Mouse (Mus musculus) layer of hippocampus, adult 2 months (tissue): Measurements from ENCODE around the gene Tmem181a. TPM values are rescaled to one million over a fixed set of nuclear protein-coding genes. Genes with fewer than 3 reads are reported as not detected.
A peak's percentile ranks its signal among the peaks of the same experiment; 100 is the strongest.
"Not testable (repeated sequence)": the region's sequence is repeated elsewhere in the genome, so short reads cannot be mapped to it uniquely, and the experiment has no call there.

Experiments
- DNase-seq, 2 experiments: peaks; one replicate each; pipeline ENCODE4 v3.0.0; 2022; ENCODE audit warnings: low spot score in 2 of 2
- H3K27ac ChIP-seq: fragments of 200-600 bp; 2 replicates; pipeline ENCODE4 v1.8.1; 2022
- H3K4me3 ChIP-seq: fragments of 200-600 bp; 2 replicates; pipeline ENCODE4 v1.8.1; 2022; ENCODE audit warnings: mild to moderate bottlenecking
- total RNA-seq, 2 experiments: library from RNA; stranded (reverse); gene quantifications; 2 replicates each; pipeline ENCODE4 v1.2.3; 2021

Tmem181a gene
- total RNA-seq, 2 experiments from 2014 or later = 51.4 to 52.3 TPM

DNA sequence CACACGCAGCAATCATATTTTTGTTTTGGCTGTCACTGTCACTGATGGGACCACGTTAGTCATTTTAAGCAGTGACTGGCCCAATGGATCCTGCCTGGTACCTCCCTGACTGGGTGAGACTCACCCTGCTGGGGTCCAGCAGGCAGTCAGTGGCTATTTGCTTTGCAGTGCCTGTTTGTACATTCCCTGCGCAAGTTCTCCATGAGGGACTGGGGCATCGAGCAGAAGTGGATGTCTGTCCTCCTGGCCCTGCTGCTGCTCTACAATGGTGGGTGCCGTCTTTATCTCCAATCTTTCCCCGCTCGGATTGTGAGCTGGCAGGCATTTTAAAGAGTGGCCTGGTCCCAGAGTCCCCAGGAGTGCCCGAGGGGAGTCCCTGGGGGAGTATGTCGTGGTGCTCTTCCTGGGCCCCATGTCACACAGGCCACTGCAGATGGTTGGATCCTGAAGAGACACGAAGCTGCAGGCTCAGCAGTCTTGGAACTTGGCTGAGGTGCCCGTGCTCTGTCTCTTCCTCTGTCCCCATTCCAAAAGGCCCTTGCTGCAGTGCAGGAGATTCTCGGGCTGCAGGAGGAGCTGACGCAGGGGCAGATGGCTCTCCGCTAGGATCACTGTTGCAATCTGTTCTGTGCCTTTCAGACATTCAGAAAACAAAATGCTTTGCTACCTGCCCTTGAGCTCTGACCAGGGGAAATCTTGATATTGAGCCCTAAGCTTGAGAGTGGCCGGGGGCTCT lies 40.6 kb downstream of the Tmem181a start:
- not testable (repeated sequence) for DNase-seq, H3K27ac ChIP-seq, H3K4me3 ChIP-seq

DNA sequence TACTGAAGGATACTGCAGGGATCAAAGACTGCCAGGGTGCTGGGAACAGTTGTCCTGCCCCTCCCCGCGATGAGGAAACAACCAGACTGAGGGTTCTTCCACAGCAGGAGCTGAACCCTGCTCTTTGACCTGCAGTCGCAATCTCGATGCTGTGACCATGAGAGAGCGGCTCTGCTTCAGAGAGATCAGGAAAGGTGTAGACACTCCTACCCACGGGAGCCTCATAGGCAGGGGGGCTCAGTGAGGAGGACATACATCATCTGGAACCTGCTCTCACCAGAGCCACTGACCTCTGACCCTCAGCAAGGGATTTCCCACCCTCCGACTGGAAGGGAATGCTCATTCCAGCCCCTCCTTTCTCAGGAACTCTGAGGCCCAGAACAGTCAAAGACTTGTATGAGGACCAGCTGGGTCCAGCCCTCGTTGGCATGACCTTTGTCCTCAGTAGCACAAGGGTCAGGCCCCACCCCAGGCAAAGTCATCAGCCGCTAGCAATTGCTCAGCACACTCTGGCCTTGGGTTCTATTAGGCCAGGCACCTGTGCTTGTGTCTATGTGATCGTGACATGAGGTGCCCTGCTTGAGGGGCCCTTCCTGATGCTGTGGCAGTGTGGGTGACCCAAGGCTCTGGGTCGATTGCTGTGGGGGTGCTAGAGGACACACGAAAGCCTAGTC lies 43.7 kb downstream of the Tmem181a start:
- H3K27ac ChIP-seq, DNase-seq, H3K4me3 ChIP-seq: not testable (repeated sequence)

DNA sequence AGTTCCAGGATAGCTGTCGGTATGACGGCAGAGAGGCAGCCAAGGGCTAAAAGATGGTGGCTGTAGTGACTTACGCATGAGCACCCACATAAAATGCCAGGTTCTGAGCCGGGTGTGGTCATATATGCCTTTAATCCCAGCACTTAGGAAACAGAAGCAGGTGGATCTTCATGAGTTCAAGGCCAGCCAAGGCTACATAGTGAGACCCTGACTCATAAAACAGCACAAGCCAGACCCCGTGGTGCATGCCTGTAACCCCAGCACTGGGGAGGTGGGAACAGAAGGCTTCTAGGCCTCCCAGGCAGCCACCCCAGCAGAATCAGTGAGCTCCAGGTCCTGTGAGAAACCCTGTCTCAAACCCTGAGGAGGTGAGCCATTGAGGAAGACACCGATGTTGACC lies 48.2 kb downstream of the Tmem181a start:
- H3K4me3 ChIP-seq = not testable (repeated sequence)

GRCm38 (mm10) chr17:6305656-6306270 lies 49.1 kb downstream of the Tmem181a start:
- not testable (repeated sequence) for H3K27ac ChIP-seq, DNase-seq, H3K4me3 ChIP-seq

More for the DNA sequence above, 48.2 kb downstream of the Tmem181a start:
- H3K27ac ChIP-seq, DNase-seq: not testable (repeated sequence)

GRCm38 (mm10) chr17:6306503-6306902 lies 49.8 kb downstream of the Tmem181a start:
- not testable (repeated sequence) for H3K27ac ChIP-seq, H3K4me3 ChIP-seq, DNase-seq

DNA sequence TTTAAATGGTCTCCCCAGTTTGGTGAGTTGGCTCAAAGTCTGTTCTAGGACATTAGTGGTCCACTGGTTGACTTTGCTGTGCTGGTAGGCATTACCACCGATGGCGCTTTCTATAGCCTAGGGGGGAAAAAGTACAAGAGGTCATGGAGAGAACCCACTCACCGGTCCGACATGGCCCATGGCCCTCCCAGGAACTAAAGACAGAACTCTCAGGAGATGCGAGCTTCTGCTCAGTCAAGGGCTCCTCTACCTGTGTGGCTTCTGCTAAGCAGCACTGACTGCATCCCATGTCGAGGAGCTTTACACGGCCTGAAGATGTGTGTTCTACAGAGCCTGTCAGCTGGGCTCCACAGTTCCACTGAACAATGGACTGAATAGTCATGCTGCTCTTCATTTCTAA lies 55.1 kb downstream of the Tmem181a start:
- not testable (repeated sequence) for H3K4me3 ChIP-seq, H3K27ac ChIP-seq, DNase-seq

GRCm38 (mm10) chr17:6312755-6313154 lies 56.1 kb downstream of the Tmem181a start:
- H3K4me3 ChIP-seq, DNase-seq, H3K27ac ChIP-seq: not testable (repeated sequence)

DNA sequence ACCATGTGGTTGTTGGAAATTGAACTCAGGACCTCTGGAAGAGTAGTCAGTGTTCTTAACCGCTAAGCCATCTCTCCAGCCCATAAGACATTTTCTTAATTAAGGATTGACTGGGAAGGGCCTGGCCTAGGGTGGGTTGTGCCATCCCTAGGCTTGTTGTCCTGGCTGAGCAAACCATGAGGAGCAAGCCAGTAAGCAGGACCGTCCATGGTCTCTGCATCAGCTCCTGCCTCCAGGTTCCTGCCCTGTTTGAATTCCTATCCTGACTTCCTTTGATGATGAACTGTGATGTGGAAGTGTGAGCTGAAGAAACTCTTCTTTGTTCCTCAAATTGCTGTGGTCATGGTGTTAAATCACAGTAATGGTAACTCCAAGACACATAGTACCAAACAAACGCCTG lies 57.8 kb downstream of the Tmem181a start:
- DNase-seq, H3K27ac ChIP-seq: not testable (repeated sequence)

GRCm38 (mm10) chr17:6315706-6316105 lies 59.0 kb downstream of the Tmem181a start:
- not testable (repeated sequence) for DNase-seq, H3K27ac ChIP-seq, H3K4me3 ChIP-seq

More for the DNA sequence above, 57.8 kb downstream of the Tmem181a start:
- H3K4me3 ChIP-seq = not testable (repeated sequence)

DNA sequence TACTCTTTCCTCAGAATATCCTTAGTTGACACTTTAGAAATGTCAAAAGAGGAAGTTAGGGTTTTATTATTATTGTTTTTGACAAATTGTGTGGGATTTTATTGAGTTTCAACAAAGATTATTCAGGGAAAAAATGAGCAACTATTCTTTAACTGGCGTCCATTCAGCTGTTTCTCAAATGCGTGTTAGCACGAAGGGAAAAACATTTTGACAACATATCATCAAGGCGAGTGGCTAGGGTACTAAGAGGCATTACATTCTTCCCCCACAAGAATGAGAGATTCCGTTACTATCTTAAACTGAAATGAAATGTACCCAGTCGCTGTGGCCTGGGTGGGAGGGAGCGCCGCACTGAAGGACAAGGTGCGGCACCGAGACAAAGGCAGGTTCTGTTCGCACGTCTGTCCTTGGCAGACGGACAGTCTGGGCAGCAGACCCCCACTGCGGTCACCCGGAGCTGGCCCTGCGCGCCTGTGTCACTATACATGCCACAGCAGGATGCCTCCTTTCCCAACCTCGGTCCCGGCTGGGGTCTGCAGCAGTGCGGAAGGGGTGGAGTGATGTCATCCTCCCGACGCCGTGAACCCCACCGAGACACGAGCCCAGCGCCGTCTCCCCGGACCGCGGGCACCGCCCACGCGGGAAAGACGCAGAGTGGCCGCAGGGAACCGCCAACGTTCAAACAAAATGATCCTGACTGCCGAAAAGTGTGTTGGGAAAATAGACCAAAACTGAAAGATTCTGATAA lies 59.9 kb downstream of the Tmem181a start:
- H3K4me3 ChIP-seq = peak overlapping the region; percentile 35
- DNase-seq = peak in 1 of 2 experiments; percentile 45
- not testable (repeated sequence) for H3K27ac ChIP-seq

- H3K27ac ChIP-seq = peak within 1 kb of the TSS; percentile 16
- peak; percentile 90 to 92 for DNase-seq
- H3K4me3 ChIP-seq = peak within 1 kb of the TSS; percentile 35
Observed at GRCm38 (mm10) chr17:6317339-6317985, 60.8 kb downstream of the Tmem181a start, which contains the start of gene Dynlt1a. Gene Dynlt1a, minus strand, starts transcription at chr17:6317500.

DNA sequence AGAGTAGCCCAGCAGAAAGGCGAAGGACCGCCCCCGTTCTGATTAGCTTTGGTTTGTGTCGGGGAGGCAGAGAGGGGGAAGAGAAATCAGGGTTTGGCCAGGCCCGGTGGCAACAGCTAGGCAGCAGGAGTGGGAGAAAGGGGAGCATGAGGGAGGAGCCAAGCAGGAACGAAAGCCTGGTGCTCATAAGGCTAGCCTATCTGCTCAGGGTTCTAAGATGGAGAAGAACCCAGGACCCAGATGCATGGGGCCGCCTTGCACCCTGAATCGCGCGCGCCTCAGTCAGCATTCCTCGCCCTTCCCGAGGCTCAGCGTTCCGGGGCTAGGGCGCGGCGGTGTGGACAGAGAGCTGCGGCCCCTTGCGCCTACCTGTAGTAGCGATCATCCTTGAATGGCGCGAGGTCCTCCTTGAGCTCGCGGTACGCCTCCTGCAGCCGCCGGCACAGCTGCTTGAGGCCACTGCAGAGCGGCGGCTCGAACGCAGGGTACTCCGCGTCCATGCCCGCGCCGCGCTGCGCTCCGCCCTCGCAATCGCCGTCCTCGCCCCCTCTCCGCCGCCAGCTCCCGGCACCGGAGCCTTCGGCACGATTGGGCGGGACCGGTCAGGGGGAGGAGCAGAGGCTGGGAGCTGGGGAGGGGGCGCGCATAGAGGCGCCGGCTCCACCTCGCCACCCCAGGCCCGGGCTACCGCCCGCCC lies 64.6 kb downstream of the Tmem181a start:
- Histone ChIP-seq H3K27ac (peak overlapping the region; percentile 77), H3K4me3 (peak overlapping the region; percentile 49)
- not testable (repeated sequence) for DNase-seq

- H3K4me3 ChIP-seq, DNase-seq, H3K27ac ChIP-seq: not testable (repeated sequence)
Observed at GRCm38 (mm10) chr17:6321778-6322101, 65.1 kb downstream of the Tmem181a start.

DNA sequence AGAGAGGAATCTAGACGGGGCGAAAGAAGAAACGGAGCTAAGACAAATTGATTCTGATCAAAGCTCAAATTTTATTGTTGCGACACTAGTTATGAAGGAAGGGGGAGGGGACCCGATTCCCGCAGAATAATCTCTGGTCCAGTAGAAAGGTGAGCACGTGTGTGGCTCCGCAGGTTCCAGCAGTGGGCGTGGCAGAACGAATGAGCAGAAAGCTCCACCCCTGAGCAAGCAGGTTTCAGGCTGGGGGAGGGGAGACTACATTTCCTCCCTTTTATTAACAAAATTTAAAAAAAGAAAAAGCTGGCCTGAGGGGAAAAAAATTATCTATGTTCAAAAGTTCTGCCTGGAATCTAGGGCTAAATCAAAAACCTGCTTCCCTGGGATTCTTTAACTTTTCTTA lies 68.4 kb downstream of the Tmem181a start:
- not testable (repeated sequence) for DNase-seq, H3K4me3 ChIP-seq, H3K27ac ChIP-seq

DNA sequence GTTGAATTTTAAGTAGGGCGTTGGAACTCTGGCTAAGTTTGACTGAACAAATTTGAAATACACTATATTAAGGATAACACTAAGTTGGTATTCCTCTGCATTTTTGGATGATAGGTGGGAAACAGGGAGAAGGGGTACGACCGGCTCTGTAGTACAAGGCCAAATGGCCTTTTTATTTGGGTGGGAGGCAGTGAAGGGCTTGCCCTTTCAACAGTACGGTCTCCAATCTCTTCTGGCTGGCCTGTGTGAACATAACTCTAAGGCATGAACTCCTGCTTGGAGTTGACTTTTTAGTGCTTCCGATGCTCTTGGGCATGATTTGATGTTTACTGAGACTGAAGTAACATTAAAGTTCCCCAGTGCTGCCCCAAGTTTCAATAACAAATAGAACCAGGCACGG lies 68.9 kb downstream of the Tmem181a start:
- H3K27ac ChIP-seq, H3K4me3 ChIP-seq, DNase-seq: not testable (repeated sequence)

DNA sequence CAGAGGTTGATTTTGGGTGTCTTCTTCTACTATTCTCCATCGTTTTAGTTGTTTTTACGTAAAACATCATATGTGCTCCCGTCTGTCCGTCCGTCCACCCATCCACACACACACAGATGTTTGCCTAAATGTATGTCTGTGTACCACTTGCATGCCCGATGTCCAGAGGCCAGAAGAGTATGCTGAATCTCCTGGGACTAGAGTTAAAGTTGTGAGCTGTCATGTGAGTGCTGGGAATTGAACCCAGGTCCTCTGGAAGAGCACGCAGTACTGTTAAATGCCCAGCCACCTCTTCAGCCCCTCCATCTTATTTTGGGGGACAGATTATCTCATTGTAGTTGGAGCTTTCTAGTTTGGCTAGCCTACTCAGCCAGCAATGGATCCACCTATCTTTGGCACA lies 70.9 kb downstream of the Tmem181a start:
- DNase-seq, H3K27ac ChIP-seq, H3K4me3 ChIP-seq: not testable (repeated sequence)

DNA sequence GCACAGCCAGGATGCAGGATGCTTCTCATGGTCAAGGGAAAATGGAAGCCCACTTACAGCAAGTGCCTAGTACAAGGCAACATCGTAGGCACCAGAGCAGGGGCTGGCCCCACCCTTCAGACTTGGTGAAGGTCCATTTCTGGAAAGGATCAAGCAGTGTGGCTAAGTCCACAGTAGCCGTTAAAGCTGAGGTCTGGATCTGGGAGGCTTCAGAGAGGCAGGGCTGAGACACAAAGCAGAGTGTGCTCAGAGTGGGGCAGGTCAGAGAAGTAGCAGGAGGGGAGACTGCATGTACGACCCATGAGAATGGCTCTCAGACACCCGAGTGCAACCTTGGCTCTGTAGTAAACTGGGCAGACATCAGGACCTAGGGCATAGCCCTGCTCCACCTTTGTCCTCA lies 72.3 kb downstream of the Tmem181a start:
- not testable (repeated sequence) for H3K27ac ChIP-seq, DNase-seq, H3K4me3 ChIP-seq
